Mouse (Mus musculus) 416B (cell line): Measurements from ENCODE around the gene 2310009B15Rik.

Experiments
- DNase-seq: peaks from one replicate; pipeline ENCODE4 v3.0.0; 2011; ENCODE audit warnings: low read depth

Gene 2310009B15Rik

GRCm38 (mm10) chr1:138856101-138856950 lies at the start of gene 2310009B15Rik:
2310009B15Rik (minus strand) TSS chr1:138856852.
- DNase-seq, result peak; percentile 84

- no peak for DNase-seq
Observed at GRCm38 (mm10) chr1:138906256-138906655, 49.6 kb upstream of the 2310009B15Rik start.

- DNase-seq, result no peak
Observed at GRCm38 (mm10) chr1:138905092-138905765, 48.6 kb upstream of the 2310009B15Rik start.

GRCm38 (mm10) chr1:138903894-138904293 lies 47.2 kb upstream of the 2310009B15Rik start:
- no peak for DNase-seq

- DNase-seq, result no peak
Observed at GRCm38 (mm10) chr1:138901431-138902117, 44.9 kb upstream of the 2310009B15Rik start.

GRCm38 (mm10) chr1:138896088-138896487 lies 39.4 kb upstream of the 2310009B15Rik start:
- peak; percentile 7 for DNase-seq

- no peak for DNase-seq
Observed at GRCm38 (mm10) chr1:138877470-138878254, 21.0 kb upstream of the 2310009B15Rik start.

GRCm38 (mm10) chr1:138876371-138877045 lies 19.9 kb upstream of the 2310009B15Rik start:
- no peak for DNase-seq

- DNase-seq, result no peak
Observed at GRCm38 (mm10) chr1:138850823-138851222, 5.8 kb downstream of the 2310009B15Rik start.

- no peak for DNase-seq
Observed at GRCm38 (mm10) chr1:138850161-138850539, 6.5 kb downstream of the 2310009B15Rik start.

- no peak for DNase-seq
Observed at GRCm38 (mm10) chr1:138849531-138850160, 7.0 kb downstream of the 2310009B15Rik start.

- no peak for DNase-seq
Observed at GRCm38 (mm10) chr1:138848511-138849109, 8.0 kb downstream of the 2310009B15Rik start, which contains the start of gene Lhx9. Lhx9 (minus strand) TSS chr1:138848577.

- DNase-seq, result no peak
Observed at GRCm38 (mm10) chr1:138848026-138848425, 8.6 kb downstream of the 2310009B15Rik start.

- no peak for DNase-seq
Observed at GRCm38 (mm10) chr1:138847146-138847545, 9.5 kb downstream of the 2310009B15Rik start.

GRCm38 (mm10) chr1:138846581-138846980 lies 10.1 kb downstream of the 2310009B15Rik start:
- DNase-seq, result no peak

- no peak for DNase-seq
Observed at GRCm38 (mm10) chr1:138846131-138846530, 10.5 kb downstream of the 2310009B15Rik start.

- no peak for DNase-seq
Observed at GRCm38 (mm10) chr1:138845481-138845880, 11.2 kb downstream of the 2310009B15Rik start.

GRCm38 (mm10) chr1:138844166-138844565 lies 12.5 kb downstream of the 2310009B15Rik start:
- no peak for DNase-seq

- DNase-seq, result peak; percentile 36
Observed at GRCm38 (mm10) chr1:138843361-138844091, 13.1 kb downstream of the 2310009B15Rik start.
